Mouse (Mus musculus) splenic B cell, adult 2 months (primary cell): ENCODE measurements around the gene 2210016L21Rik.
"Not testable (repeated sequence)": the region's sequence is repeated elsewhere in the genome, so short reads cannot be mapped to it uniquely, and the experiment has no call there.

ENCODE experiments used
- DNase-seq: peaks from one replicate; pipeline ENCODE4 v3.0.0-alpha.2; 2011; ENCODE audit warnings: low read depth, low spot score
- H3K27me3 ChIP-seq: 2 replicates; pipeline ENCODE4 v1.6.1; 2012; ENCODE audit warnings: mild to moderate bottlenecking, low read length, moderate library complexity, mixed read lengths; ENCODE audit not compliant: control insufficient read depth, poor library complexity, insufficient read depth, severe bottlenecking
- H3K36me3 ChIP-seq: 2 replicates; pipeline ENCODE4 v1.6.1; 2012; ENCODE audit warnings: mild to moderate bottlenecking, low read length, moderate library complexity, mixed read lengths; ENCODE audit not compliant: control insufficient read depth, poor library complexity, insufficient read depth, severe bottlenecking

Gene 2210016L21Rik

GRCm38 (mm10) chr5:114942074-114942765, at the start of gene 2210016L21Rik:
Gene 2210016L21Rik, plus strand, starts transcription at chr5:114942158.
- peak; percentile 92 for DNase-seq
- Histone ChIP-seq H3K36me3 (peaks cover 9% of the 10 kb centered on the region), H3K27me3 (no peaks in the 10 kb centered on the region)

- DNase-seq: no peak
These were observed 46.4 kb upstream of the 2210016L21Rik start for GRCm38 (mm10) chr5:114895542-114895941.

GRCm38 (mm10) chr5:114896688-114897373, 45.1 kb upstream of the 2210016L21Rik start, which contains the start of gene Oasl2:
Gene Oasl2, plus strand, starts transcription at chr5:114896936.
- no peak for DNase-seq

More at GRCm38 (mm10) chr5:114895542-114895941, 46.4 kb upstream of the 2210016L21Rik start:
- Histone ChIP-seq H3K36me3 (no peaks in the 10 kb centered on the region), H3K27me3 (no peaks in the 10 kb centered on the region)

GRCm38 (mm10) chr5:114897374-114897793, 44.6 kb upstream of the 2210016L21Rik start:
- DNase-seq: peak; percentile 39
- no peaks in the 10 kb centered on the region for H3K27me3 ChIP-seq
- no peaks in the 10 kb centered on the region for H3K36me3 ChIP-seq

More at GRCm38 (mm10) chr5:114896688-114897373, 45.1 kb upstream of the 2210016L21Rik start, which contains the start of gene Oasl2:
- Histone ChIP-seq H3K36me3 (no peaks in the 10 kb centered on the region), H3K27me3 (no peaks in the 10 kb centered on the region)

- DNase-seq: no peak
- Histone ChIP-seq H3K36me3 (no peaks in the 10 kb centered on the region), H3K27me3 (no peaks in the 10 kb centered on the region)
These were observed 43.1 kb upstream of the 2210016L21Rik start for GRCm38 (mm10) chr5:114898857-114899256.

- Histone ChIP-seq H3K36me3 (peaks cover 9% of the 10 kb centered on the region; the same call in 1 of the 2 replicates), H3K27me3 (no peaks in the 10 kb centered on the region)
- DNase-seq: peak; percentile 85
These were observed 39.5 kb upstream of the 2210016L21Rik start for GRCm38 (mm10) chr5:114902413-114902812.

GRCm38 (mm10) chr5:114908598-114909305, 33.2 kb upstream of the 2210016L21Rik start:
- Histone ChIP-seq H3K27me3 (no peaks in the 10 kb centered on the region), H3K36me3 (peaks cover 9% of the 10 kb centered on the region; the same call in 1 of the 2 replicates)
- no peak for DNase-seq

GRCm38 (mm10) chr5:114913686-114914085, 28.3 kb upstream of the 2210016L21Rik start:
- Histone ChIP-seq H3K36me3 (no peaks in the 10 kb centered on the region), H3K27me3 (no peaks in the 10 kb centered on the region)
- no peak for DNase-seq

- no peak for DNase-seq
- H3K27me3 ChIP-seq: no peaks in the 10 kb centered on the region
- H3K36me3 ChIP-seq: no peaks in the 10 kb centered on the region
These were observed 27.1 kb upstream of the 2210016L21Rik start for GRCm38 (mm10) chr5:114914855-114915254.

GRCm38 (mm10) chr5:114915854-114916253, 26.1 kb upstream of the 2210016L21Rik start:
- no peaks in the 10 kb centered on the region for H3K36me3 ChIP-seq
- H3K27me3 ChIP-seq: no peaks in the 10 kb centered on the region
- DNase-seq: no peak

- H3K36me3 ChIP-seq: no peaks in the 10 kb centered on the region
- DNase-seq: peak; percentile 79
- H3K27me3 ChIP-seq: no peaks in the 10 kb centered on the region
These were observed 25.2 kb upstream of the 2210016L21Rik start for GRCm38 (mm10) chr5:114916777-114917176.

GRCm38 (mm10) chr5:114917357-114917756, 24.6 kb upstream of the 2210016L21Rik start:
- not testable (repeated sequence) for H3K27me3 ChIP-seq, H3K36me3 ChIP-seq, DNase-seq

- Histone ChIP-seq H3K36me3 (no peaks in the 10 kb centered on the region), H3K27me3 (no peaks in the 10 kb centered on the region)
- peak; percentile 96 for DNase-seq
These were observed 20.2 kb upstream of the 2210016L21Rik start for GRCm38 (mm10) chr5:114921551-114922365.

GRCm38 (mm10) chr5:114922366-114922731, 19.6 kb upstream of the 2210016L21Rik start:
- no peak for DNase-seq
- H3K27me3 ChIP-seq: no peaks in the 10 kb centered on the region
- no peaks in the 10 kb centered on the region for H3K36me3 ChIP-seq
